Mouse (Mus musculus) stomach, embryonic 14.5 days (tissue): ENCODE results near the gene Gnptab. TPM values are rescaled to one million over a fixed set of nuclear protein-coding genes. Genes with fewer than 3 reads are reported as not detected.

Source experiments
- ATAC-seq: fragments of 200-750 bp; cut with Nextera tagmentation; 2 replicates; pipeline ENCODE4 v1.8.0; 2017; ENCODE audit warnings: low read depth, moderate TSS enrichment; ENCODE audit not compliant: insufficient number of reproducible peaks, insufficient read depth, low FRiP score
- H3K27ac ChIP-seq: fragments of 300-500 bp; sonication (generic); 2 replicates; pipeline ENCODE4 v1.5.1; 2014; ENCODE audit warnings: mild to moderate bottlenecking, low read length, moderate library complexity, mixed read lengths
- H3K27me3 ChIP-seq: fragments of 300-500 bp; sonication (generic); 2 replicates; pipeline ENCODE4 v1.6.1; 2014; ENCODE audit warnings: low read length, control low read depth, mixed read lengths; ENCODE audit not compliant: control insufficient read depth, insufficient read depth
- H3K36me3 ChIP-seq: fragments of 300-500 bp; sonication (generic); 2 replicates; pipeline ENCODE4 v1.6.1; 2014; ENCODE audit warnings: mild to moderate bottlenecking, control low read depth, low read length, moderate library complexity, mixed read lengths; ENCODE audit not compliant: control insufficient read depth, insufficient read depth
- H3K4me1 ChIP-seq: fragments of 300-500 bp; sonication (generic); 2 replicates; pipeline ENCODE4 v1.6.1; 2014; ENCODE audit warnings: low read length, control low read depth, mixed read lengths; ENCODE audit not compliant: control insufficient read depth, insufficient read depth
- H3K4me2 ChIP-seq: fragments of 300-500 bp; sonication (generic); replicated peaks from 2 replicates; pipeline ENCODE4 v1.6.1; 2014; ENCODE audit warnings: low read depth, low read length, control low read depth
- H3K4me3 ChIP-seq: fragments of 300-500 bp; sonication (generic); 2 replicates; pipeline ENCODE4 v1.5.1; 2014; ENCODE audit warnings: low read depth, low read length, control low read depth
- H3K9ac ChIP-seq: fragments of 300-500 bp; sonication (generic); replicated peaks from 2 replicates; pipeline ENCODE4 v1.6.1; 2014; ENCODE audit warnings: low read depth, mild to moderate bottlenecking, control low read depth, low read length, moderate library complexity, mixed read lengths
- H3K9me3 ChIP-seq: fragments of 300-500 bp; sonication (generic); 2 replicates; pipeline ENCODE4 v1.6.1; 2016; ENCODE audit warnings: low read depth, low read length, control low read depth; ENCODE audit not compliant: control insufficient read depth
- WGBS: fragments of 180-500 bp; shearing (Covaris S2); extraction: QIAGEN DNeasy Blood & Tissue Kit; methylation state at CpG from one replicate; pipeline ENCODE4 v1.1.7; 2014; 5-methylcytosine and 5-hydroxymethylcytosine counted together
- polyA plus RNA-seq: library from polyadenylated mRNA; unstranded; fragments of >200 nt; fragmentation: Nextera tagmentation; extraction: Ambion mirVana; gene quantifications from 2 replicates; pipeline ENCODE4 v1.2.1, GENCODE M21; 2014

The Gnptab gene
- 10.7 and 11.1 TPM in 2 replicates for polyA plus RNA-seq

GRCm38 (mm10) chr10:88379013-88379885 is at the start of gene Gnptab, which contains the start of gene Dram1:
Gene Gnptab, plus strand, starts transcription at chr10:88379132.
Gene Dram1, minus strand, starts transcription at chr10:88379080.
- no peaks in the 10 kb centered on the region for H3K9me3 ChIP-seq
- H3K27me3 ChIP-seq, result no peaks in the 10 kb centered on the region
- WGBS, result under 1% methylated on average over 86 of the region's 87 CpGs
- no peaks in the 10 kb centered on the region for H3K36me3 ChIP-seq
- peak within 1 kb of the TSS; percentile 82 for H3K4me2 ChIP-seq
- ATAC-seq, result peak; percentile 90
- H3K4me3 ChIP-seq, result peak within 1 kb of the TSS; percentile 73
- peak within 1 kb of the TSS; percentile 13; the same call in 1 of the 2 replicates for H3K27ac ChIP-seq
- peaks cover 8% of the 10 kb centered on the region; the same call in 1 of the 2 replicates for H3K4me1 ChIP-seq
- peak within 1 kb of the TSS; percentile 32 for H3K9ac ChIP-seq

DNA sequence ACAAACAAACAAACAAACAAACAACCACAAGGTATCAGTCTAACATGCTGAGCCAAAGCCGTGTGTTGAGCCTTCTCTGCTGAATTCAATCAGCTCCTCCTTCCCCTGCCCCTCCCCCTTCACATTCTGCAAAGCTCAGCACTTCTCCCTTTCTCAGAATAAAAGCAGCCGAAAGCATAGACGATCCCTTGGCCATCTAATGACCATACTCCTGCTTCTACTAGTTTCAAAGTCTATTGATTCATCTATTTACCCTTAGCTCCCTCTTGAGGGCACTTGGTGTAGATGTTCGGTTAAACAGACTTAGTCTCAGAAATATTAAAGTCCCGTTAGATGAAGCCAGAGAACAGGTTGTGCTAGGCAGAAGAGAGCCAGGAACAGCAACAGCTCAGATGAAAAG is 48.2 kb upstream of the Gnptab start:
- Histone ChIP-seq H3K9ac (no peak overlapping the region), H3K4me1 (no peaks in the 10 kb centered on the region), H3K36me3 (no peaks in the 10 kb centered on the region), H3K4me2 (no peak overlapping the region), H3K9me3 (no peaks in the 10 kb centered on the region), H3K27ac (no peak overlapping the region), H3K4me3 (no peak overlapping the region), H3K27me3 (no peaks in the 10 kb centered on the region)
- 22% methylated on average over 5 of the region's 5 CpGs for WGBS
- no peak for ATAC-seq

DNA sequence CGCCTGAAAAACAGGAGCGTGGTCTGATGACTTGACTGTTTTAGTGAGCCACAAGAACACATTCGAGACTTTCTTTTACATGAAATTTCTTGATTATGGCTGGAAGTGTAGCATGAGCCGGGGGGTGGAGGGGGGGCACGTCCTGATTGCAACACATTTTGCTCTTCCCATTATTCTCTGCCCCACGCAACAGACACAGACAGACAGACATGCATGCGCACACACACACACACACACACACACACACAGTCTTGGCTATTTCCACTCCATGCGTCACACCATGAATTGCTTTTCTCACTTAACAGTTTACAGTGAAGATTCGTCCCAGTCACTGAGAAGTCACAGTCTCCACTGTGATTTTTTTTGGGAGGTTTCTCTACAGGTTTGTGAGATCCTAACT is 38.3 kb upstream of the Gnptab start:
- Histone ChIP-seq H3K36me3 (no peaks in the 10 kb centered on the region), H3K27me3 (no peaks in the 10 kb centered on the region), H3K4me2 (no peak overlapping the region), H3K27ac (no peak overlapping the region), H3K9me3 (no peaks in the 10 kb centered on the region), H3K4me1 (no peaks in the 10 kb centered on the region), H3K9ac (no peak overlapping the region), H3K4me3 (no peak overlapping the region)
- ATAC-seq, result no peak
- 89% methylated on average over 9 of the region's 9 CpGs for WGBS

- H3K36me3 ChIP-seq, result no peaks in the 10 kb centered on the region
- no peaks in the 10 kb centered on the region for H3K9me3 ChIP-seq
- ATAC-seq, result peak; percentile 79
- H3K27me3 ChIP-seq, result no peaks in the 10 kb centered on the region
- H3K4me1 ChIP-seq, result no peaks in the 10 kb centered on the region
- no peak overlapping the region for H3K4me3 ChIP-seq
- no peak overlapping the region for H3K4me2 ChIP-seq
- no peak overlapping the region for H3K27ac ChIP-seq
- no peak overlapping the region for H3K9ac ChIP-seq
- 57% methylated on average over 6 of the region's 6 CpGs for whole genome bisulfite sequencing
These were observed 37.6 kb upstream of the Gnptab start for GRCm38 (mm10) chr10:88341368-88341767.

- no peak overlapping the region for H3K9ac ChIP-seq
- no peak for ATAC-seq
- H3K9me3 ChIP-seq, result no peaks in the 10 kb centered on the region
- no peaks in the 10 kb centered on the region for H3K4me1 ChIP-seq
- WGBS, result 59% methylated on average over 11 of the region's 11 CpGs
- no peaks in the 10 kb centered on the region for H3K36me3 ChIP-seq
- H3K27me3 ChIP-seq, result no peaks in the 10 kb centered on the region
- peak overlapping the region; percentile 33; the same call in 1 of the 2 replicates for H3K27ac ChIP-seq
- no peak overlapping the region for H3K4me3 ChIP-seq
- no peak overlapping the region for H3K4me2 ChIP-seq
These were observed 33.0 kb upstream of the Gnptab start for GRCm38 (mm10) chr10:88345899-88346401.

DNA sequence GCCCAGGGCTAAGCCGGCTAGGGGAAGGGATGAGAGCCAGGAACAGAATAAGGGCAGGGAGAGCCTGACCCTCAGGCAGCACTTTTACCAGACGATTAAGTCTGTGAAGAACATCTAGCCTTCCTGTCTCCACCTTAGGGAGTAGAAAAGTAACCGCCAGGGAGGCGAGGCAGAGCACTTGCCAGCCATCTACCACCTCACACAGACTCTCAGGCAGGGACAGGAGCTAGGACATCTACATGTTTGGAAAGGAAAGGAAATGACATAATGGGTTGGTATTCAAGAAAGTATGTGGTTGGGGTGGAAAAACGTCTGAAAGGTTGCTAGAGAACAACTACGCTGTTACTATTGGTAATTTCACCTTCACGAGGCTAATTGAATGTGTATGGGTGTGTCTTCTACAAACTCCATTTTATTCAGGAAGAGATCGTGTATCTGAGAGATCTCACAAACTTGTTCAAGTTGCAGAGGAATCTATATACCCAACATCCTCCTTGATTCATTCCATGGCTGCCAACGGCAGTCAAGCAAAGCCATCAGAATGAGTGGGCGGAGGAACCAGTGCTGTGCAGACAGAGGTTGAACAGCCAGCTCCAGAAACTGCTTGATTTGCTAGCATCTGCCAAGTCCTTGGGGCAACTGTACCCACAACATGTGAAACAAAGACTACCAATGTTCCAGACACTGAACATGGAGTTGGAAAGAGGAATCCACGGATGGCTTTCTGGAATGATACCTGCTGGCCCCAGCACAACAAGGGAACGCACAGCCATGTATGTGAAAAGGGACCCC is 32.3 kb upstream of the Gnptab start:
- 73% methylated on average over 12 of the region's 12 CpGs for WGBS
- no peaks in the 10 kb centered on the region for H3K9me3 ChIP-seq
- H3K4me3 ChIP-seq, result no peak overlapping the region
- no peaks in the 10 kb centered on the region for H3K4me1 ChIP-seq
- no peak for ATAC-seq
- no peak overlapping the region for H3K4me2 ChIP-seq
- H3K9ac ChIP-seq, result no peak overlapping the region
- H3K27me3 ChIP-seq, result no peaks in the 10 kb centered on the region
- peak overlapping the region; percentile 33; the same call in 1 of the 2 replicates for H3K27ac ChIP-seq
- no peaks in the 10 kb centered on the region for H3K36me3 ChIP-seq

DNA sequence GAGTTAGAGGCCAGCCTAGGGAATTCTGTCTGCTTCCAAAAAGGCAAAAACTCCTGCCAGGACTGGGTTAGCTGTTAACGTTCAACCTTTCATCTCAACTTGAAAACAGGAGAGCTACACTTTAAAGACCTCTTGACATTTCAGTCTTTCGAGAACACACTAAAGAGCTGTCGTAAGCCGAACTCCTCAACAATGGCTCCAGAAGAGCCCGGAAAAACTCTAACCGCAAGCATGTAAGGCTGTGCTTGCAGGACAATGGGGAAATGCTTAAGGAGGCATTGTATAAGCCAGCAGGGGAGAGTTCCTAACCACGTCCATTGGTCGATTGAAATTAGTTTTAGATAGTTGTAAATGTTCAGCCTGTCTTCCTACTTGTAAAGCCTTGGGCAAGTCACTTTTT is 29.1 kb upstream of the Gnptab start:
- no peaks in the 10 kb centered on the region for H3K27me3 ChIP-seq
- no peaks in the 10 kb centered on the region for H3K4me1 ChIP-seq
- no peak overlapping the region for H3K27ac ChIP-seq
- ATAC-seq, result no peak
- WGBS, result 50% methylated on average over 8 of the region's 8 CpGs
- H3K4me3 ChIP-seq, result no peak overlapping the region
- no peak overlapping the region for H3K9ac ChIP-seq
- H3K4me2 ChIP-seq, result no peak overlapping the region
- no peaks in the 10 kb centered on the region for H3K9me3 ChIP-seq
- no peaks in the 10 kb centered on the region for H3K36me3 ChIP-seq

DNA sequence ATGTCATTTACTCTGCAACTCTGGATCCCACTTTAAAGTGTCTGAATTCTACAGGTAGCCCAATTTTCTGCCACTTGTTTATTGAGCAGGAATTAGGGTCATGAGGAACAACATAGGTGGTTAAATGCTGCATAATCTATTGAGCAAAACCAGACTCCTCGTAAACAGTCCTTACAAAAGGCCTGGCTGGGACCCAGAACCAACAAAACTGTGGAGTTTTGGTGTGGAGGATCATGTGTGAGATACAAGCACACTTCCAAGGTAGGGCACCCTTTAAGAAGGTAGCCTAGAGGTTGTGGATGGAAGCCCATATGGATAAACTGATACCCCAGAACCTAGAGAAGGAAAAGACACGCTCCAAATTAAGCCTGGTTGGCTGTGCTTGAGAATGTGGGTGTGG is 28.2 kb upstream of the Gnptab start:
- Histone ChIP-seq H3K4me1 (no peaks in the 10 kb centered on the region), H3K9me3 (no peaks in the 10 kb centered on the region), H3K27ac (no peak overlapping the region), H3K4me3 (no peak overlapping the region), H3K36me3 (no peaks in the 10 kb centered on the region), H3K27me3 (no peaks in the 10 kb centered on the region), H3K4me2 (no peak overlapping the region), H3K9ac (no peak overlapping the region)
- WGBS, result 69% methylated on average over 2 of the region's 2 CpGs
- ATAC-seq, result no peak
